Mouse (Mus musculus) heart, postnatal 25 days (tissue): Measurements from ENCODE around the gene Bcl2l10. TPM values are rescaled to one million over a fixed set of nuclear protein-coding genes. Genes with fewer than 3 reads are reported as not detected.

Experiments used
- DNase-seq: peaks from one replicate; pipeline ENCODE4 v3.0.0; 2022; ENCODE audit warnings: low spot score
- intact Hi-C: fragments of 180-260 bp; cut with DNase I; formaldehyde crosslinking; loops from one replicate; pipeline ENCODE4 v1.15.1; 2025
- total RNA-seq, 2 experiments: library from RNA; stranded (reverse); gene quantifications; 2 replicates each; pipeline ENCODE4 v1.2.3; 2021

Gene Bcl2l10
- not detected for total RNA-seq

DNA sequence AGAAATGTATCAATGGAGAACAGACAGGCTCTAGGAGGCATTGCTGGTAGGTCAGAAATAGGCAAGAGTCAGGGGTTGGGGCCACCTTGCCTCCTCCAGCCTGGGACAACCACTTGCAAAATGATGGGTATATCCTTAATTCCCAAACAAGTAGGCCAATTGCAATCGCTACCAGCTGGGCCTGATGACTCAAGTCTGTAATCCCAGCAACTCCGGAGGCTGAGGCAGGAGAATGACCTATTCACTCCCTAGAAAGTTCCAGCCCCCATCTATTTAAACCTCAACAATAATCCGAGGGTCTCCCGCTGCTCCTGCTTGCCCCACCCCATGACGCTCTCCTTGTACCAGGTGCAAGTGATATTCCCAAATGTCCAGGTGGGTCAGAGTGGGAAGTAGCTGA is at the start of gene Bcl2l10:
TSS of gene Bcl2l10 (plus strand) at position 301 of the 400 bp plus-strand sequence.
- no peak for DNase-seq
- intact Hi-C loops = no loop called here

DNA sequence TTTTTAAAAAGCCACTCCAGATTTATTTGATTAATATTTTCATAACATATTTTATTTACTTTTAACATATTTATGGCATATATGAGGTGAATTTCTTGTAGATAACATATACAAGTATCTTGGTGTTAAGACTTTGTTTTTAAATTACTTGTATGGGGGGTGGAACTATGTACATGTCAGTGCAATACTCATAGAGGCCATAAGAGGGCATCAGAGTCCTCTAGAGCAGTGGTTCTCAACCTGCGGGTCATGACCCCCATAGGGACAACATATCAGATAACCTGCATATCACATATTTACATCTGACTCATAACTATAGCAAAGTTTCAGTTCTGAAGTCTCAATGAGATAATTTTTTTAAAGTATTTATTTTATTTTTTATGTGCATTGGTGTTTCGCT is 48.2 kb upstream of the Bcl2l10 start:
- intact Hi-C loops = no loop called here
- DNase-seq = no peak

DNA sequence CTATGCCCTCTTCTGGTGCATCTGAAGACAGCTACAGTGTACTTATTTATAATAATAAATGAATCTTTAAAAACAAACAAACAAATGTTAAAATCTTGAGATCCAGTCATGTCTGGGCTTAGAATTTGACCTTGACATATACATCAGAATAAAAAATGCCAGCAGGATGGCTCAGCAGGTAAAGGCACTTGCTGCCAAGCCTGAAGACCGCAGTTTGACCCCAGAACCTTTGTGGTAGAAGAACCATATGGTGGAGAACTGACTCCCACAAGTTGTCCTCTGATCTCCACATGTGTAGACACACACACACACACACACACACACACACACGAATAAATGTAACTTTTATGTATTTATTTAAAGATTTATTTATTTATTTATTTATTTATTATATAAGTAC is 44.5 kb upstream of the Bcl2l10 start:
- intact Hi-C loops = no loop called here
- DNase-seq = no peak

DNA sequence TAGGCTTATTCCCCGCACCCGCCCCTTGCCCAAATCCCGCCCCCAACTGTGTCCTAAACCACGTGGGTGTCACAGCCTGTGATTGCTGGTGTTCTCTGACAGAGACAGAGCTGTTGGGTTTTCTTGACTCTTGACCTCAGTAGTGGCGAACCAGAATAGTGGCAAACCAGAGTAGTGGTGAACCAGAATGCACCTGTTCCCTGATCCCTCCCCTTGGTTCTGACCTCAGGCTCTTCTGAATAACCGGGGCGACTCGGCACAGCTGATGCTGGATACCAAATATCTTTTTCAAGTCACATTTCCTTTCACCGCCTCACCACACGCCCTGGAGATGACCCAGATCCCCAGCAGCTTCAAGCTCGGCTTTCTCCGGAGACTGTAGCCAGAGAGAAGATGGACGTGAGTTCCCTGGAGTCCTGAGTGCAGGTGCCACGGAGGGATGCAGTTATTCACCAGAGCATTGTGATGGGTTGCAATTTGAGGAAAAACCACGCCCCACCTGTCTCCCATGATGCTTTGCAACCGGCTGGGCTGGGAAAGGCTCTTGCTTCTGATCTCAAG is 43.8 kb upstream of the Bcl2l10 start:
- intact Hi-C loops = no loop called here
- no peak for DNase-seq

DNA sequence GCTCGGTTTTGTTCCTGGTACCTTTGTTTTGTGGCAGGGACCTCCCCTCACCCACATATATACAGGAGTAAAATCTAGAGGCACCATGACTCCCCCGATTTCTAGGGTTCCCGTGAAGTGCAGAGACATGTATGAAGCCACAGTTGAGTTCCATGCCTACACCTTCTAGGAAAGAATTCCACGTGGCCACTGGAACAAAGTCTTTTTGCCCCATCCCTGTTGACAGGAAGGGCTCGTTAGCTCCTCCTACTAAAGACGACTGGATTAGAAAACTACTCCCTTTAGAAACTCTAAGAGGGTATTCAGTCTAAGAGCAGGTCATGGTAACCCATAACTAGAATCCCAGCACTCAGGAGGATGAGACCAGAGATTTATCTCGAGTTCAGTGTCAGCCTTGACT is 43.3 kb upstream of the Bcl2l10 start:
- intact Hi-C loops = no loop called here

DNA sequence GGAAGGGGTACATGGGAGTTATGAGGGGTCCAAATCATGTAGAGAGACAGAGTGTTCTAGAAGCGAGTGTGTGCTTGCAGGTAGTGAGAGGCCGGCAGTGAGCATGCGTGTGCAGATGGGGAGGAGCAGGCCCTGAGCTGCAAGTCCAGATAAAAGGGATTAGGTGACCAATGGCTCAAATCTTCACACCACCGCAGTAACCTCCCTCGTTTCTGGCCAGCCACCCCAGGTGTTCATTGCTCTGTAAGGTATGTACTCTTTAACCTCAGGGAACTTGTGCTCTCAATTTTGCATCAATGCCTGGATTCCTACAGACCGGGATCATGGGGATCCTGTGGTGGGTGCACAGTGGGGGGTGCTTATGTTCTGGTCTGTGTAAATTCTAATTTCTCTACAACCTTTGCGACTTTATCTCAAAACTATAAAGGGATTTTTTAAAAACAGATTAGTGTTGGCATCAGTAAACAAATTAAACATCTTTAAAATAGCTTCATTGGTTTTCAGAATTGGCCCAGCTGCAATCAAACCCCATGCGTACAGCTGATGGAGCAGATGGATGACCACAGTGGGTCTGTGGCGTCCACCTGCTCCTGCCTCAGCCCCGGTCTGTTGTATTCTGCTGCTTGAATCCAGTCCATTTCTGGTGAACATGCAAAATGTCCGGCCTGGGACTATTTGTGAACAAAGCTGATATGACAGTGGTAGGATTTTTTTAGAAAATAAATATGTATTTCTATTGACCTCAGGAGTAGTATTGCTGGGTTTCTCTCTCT is 41.2 kb upstream of the Bcl2l10 start, which contains the start of gene Gnb5:
TSS of gene Gnb5 (plus strand) at position 163 of the 773 bp plus-strand sequence.
- DNase-seq = no peak
- intact Hi-C loops = no loop called here

More for the DNA sequence above, 43.3 kb upstream of the Bcl2l10 start:
- no peak for DNase-seq

DNA sequence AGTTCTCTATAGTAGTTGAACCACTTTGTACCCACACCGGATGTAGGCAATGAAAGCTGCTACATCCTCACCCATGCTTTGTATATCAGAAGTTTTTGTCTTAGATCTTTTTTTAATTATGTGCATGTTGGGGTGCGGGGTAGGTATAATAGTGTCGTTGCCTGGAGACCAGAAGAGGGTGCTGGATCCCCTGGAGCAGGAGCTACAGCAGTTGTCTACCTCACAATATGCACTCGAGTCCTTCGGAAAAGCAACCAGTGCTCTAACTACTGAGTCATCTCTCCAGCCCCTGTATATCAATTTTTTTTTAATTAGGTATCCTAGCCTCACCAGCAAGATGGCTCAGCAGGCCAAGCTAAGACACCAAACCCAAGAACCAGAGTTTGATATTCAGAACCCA is 40.5 kb upstream of the Bcl2l10 start:
- intact Hi-C loops = no loop called here
- DNase-seq = no peak

DNA sequence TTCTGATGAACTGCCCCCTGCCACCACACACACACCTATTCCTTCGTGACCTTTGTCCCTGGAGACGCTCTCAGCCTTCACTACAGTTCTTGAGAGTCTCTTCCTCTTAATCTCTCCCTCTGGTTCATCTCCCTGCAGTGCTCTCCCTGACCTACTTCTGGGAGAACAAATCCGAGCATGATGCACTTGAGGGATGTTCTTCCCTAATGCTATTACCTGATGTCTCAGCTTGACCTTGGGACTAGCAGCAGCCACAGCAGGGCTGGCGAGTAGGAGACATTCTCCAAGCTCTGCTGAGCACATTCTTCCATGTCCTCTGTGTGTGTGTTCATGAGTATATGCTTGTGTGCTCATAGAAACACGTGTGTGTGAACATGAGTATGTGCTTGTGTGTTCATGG is 38.9 kb upstream of the Bcl2l10 start:
- DNase-seq = no peak
- intact Hi-C loops = no loop called here

DNA sequence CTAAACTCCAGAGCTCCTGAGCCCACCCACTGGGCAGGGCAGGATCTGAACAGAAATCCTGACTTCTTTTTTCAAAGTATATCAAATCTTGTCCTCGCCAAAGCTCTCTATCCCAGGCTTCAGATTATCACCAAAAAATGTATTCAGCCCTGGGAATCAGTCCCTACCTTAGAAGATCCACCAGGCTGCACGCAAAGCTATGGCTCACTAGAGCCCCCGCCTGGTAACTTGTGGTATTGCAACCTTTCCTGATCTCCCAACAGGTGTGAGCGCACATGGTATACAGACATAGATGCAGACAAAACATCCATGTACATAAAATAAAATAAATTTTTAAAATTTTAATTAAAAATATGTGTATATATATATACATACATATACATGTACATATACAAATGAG is 35.5 kb upstream of the Bcl2l10 start:
- no peak for DNase-seq
- intact Hi-C loops = no loop called here

DNA sequence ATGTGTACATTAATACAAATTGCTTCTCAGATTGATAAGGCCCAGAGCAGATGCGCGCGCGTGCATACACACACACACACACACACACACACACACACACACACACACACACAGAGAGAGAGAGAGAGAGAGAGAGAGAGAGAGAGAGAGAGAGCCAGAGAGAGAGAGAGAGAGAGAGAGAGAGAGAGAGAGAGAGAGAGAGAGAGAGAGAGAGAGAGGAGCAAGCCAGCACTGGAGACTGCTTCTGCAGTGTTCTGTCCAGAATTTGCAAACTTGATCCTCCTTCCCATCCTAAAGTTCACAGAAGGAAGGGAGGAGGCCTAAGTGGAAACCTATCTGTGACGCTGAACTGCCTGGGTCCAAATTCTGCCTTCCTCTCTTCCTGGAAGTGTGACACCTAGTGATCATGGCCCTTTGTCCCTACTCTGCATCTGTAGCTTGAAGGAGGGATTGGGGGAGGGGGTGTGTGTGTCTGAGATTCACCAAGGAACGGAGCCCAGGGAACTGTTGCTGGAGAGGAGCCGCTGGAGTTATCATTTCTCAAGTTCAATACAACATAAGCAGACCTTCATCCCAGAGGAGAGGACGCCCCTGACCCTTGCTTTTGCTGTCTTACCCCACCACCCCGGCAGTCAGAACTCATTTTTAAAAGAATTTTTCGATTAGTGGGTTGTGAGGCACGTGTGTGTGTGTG is 34.3 kb upstream of the Bcl2l10 start:
- DNase-seq = no peak
- intact Hi-C loops = no loop called here

DNA sequence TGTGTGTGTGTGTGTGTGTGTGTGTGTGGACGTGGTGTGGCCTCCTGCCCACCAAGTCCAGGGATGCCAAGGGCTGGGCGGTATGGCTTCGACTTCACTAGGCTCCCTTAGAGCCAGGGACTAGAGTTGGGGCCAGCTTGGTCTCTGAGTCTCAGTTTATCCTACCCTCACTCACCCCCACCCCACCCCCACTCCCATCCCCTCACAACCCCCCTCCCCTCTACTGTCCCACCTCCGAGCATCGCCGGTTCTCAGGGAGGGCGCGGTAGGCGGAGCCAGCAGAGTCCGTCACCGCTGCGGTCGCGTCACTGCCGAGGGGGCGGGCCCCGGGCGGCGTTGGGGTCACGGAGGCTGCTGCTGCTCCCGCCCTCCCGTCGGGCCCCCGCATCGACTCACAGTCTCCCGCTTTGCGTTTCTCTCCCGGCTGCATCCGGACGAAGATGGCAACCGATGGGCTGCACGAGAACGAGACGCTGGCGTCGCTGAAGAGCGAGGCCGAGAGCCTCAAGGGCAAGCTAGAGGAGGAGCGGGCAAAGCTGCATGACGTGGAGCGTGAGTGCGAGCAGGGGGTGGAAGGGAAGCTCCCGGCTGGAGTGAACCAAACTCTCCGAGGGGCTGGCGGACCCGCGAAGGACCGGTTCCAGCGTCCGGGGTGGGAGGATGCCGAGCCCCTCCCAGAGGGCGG is 33.6 kb upstream of the Bcl2l10 start:
- intact Hi-C loops = no loop called here
- peak; percentile 74 for DNase-seq

DNA sequence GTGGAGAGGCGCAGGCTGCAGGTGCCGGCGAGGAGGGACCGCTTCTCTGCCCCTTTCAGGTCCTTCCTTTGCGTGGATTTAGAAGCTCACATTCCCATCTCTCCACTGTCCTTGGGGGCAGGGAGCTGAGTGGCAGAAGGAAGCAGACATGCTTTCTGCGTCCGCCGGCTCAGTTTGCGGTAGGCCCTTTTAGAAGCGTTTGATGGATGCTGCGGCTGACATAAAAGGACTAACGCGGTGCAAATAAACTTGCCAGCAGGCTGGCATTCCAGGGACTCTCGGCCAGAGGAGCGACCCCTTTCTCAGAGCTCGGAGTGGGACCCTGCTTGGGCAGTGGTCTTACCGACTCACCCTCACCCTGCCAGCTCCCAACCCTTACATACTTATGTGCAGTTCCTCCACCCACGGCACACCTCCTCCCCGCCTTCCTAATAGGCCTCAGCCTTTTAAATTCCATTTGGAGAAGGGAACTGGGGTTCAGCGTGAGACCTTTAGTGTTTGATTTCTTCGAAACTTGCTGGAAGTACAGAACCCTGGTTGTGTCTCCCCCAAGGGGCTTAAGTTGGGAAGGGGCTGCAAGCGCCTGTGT is 32.9 kb upstream of the Bcl2l10 start:
- intact Hi-C loops = loop anchor here (1.0 kb wide), 1 partner anchor 125 kb away; no protein-coding TSS in a partner anchor
- no peak for DNase-seq

DNA sequence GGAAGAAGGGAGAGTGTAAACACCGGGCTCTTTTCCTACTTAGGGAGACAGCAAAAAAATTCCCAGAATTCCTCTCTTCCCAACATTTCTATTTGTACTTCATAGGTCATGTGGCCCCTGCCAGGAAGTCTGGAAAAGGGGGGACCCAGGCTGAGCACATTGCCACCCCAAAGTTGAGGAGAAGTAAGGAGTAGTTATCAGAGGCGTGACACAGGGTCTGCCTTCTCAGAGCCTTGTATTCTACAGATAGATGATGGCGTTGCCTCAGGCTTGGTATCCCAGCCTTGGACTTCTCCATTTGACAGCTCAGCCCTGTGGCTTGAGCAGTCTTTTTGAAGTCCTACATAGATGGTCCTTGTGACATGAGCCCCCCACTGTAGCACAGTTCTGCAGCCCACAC is 32.3 kb upstream of the Bcl2l10 start:
- intact Hi-C loops = loop anchor here (1.0 kb wide), 1 partner anchor 124 kb away; no protein-coding TSS in a partner anchor
- no peak for DNase-seq

DNA sequence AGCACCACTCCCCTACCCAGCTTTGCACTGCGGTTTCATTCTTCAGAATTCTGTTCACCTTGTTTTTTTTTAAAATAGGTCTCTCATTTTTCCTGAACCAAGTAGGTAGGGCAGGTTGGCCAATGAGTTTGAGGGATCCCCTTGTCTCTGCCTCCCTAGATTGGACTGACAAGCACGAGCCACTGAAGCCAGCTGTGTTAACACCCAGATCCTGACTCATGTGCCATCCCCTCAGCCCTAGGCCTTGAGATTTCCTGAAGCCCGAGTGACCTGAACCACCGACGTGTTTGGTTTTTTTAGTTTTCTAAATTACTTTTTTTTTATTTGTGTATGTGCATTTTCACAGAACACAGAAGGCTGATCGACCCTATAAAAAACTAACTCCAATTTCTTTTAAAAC is 30.8 kb upstream of the Bcl2l10 start:
- DNase-seq = no peak
- intact Hi-C loops = no loop called here

DNA sequence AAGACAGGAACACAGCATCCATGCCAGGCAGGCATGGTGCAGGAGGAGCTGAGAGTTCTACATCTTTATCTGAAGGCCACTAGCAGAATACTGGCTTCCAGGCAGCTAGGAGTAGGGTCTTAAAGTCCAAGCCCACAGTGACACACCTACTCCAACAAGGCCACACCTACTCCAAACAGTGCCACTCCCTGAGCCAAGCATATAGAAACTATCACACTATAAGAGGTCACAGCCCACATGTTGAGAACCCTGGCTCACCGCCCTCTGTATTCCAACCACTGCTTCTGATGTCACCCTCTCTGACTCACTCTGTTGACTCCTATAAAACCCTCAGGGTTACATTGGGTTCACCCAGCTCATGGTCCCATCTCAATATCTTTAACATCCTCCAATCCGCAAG is 29.4 kb upstream of the Bcl2l10 start:
- intact Hi-C loops = no loop called here
- DNase-seq = no peak

DNA sequence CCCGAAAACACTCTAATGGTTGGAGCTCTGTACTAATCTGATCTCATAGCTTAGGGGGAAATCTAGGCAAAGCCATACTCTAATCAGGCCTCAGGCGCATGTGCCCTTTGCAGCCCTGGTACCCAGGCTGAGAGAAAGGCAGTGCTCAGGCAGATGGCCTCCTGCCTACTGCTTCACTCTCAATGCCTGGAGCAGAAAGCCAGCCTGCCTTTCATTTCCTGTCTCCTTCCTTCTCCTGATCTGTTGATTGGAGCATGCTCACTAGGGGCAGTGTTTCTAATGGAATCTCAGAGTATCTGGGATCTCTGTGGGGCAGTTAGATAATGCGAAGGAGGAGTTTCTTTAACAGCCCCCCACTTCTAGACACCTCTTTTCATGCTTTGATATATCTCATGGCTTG is 28.2 kb upstream of the Bcl2l10 start:
- no peak for DNase-seq
- intact Hi-C loops = no loop called here

DNA sequence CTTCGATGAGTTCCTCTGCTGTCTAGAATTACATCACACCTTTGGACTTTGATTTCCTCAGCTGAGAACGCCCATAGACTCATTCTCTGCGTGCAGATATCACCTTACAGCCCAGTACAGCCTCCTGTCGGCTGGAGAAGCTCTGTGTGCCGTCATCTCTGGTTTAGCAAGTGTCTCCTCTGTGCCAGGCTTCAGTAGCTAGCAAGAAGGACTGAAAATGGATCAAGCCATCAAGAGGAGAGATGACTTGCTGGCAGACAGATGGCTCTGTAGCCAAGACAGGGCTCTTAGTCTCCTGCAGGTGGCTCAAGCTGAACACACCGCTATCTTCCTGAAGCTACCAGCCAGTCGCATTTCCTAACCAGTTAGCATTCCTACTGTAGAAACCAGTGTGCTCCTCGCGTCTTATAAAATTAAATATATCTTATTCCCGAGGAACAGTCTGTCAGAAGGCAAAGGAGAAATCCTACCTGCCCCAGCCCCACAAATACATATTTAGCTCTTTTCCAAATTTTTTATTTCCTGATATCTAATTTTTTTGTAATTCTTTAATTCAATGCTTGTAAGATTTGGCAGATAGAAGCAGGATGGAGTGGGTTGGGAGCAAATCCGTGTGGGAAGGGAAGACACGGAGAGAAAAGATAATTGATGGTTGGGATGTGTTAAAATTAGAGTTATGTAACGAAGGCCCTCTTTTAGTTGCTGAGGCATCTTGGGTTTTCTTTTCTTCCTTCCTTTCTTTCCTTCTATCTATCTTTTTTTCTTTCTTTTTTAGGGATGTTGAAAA is 25.3 kb upstream of the Bcl2l10 start:
- DNase-seq = no peak
- intact Hi-C loops = no loop called here

DNA sequence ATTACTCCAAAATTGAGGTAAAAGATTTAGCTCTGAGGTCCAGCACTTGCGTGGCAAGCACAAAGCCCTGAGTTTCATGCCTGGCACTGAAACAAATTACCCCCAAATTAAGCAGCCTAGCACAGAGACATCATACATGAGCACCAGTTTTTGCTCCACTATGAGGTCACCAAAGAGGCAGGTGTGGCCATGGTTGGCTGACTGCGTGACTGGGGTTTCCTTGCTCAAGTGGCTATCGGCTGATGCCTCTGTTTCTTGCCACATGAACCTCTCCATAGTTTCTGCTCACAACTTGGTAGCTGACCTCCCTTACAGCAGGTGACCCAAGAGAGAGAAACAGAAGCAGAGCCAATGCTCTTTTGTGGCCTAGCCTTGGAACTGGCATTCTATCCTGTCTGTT is 19.5 kb upstream of the Bcl2l10 start:
- intact Hi-C loops = no loop called here
- DNase-seq = no peak

DNA sequence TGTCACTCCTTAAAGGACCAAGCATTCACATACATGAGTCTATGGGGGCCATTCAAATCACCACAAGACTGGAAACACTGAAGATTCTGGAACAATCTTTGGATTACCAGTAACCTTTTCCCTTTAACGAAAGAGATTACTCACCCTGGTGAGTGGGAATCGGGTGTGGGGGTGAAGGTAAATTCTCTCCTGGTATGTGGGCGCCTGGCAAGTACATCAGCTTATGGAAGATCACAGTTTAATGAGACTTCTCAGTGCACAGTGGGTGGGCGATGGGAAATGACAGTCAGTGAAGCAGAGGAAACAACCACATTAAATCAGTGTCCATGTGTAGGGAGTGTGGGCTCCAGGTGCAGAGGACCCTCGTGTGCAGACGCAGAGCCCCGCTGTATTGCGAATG is 16.7 kb upstream of the Bcl2l10 start:
- intact Hi-C loops = no loop called here
- DNase-seq = no peak
